Mouse (Mus musculus): ENCODE results near the gene Ints1.

GRCm38 (mm10) chr5:139803601-139804102, 28.2 kb upstream of the Ints1 start:
- TF ChIP-seq CTCF (IDR thresholded peaks at IDR 0.05; ENCODE audit: low read depth, low read length) (peak; percentile 74), TAL1 (conservative IDR thresholded peaks at IDR 0.05; ENCODE audit: low read depth, low read length) (no peak), GATA1 (IDR thresholded peaks at IDR 0.05; ENCODE audit: borderline replicate concordance, low read length) (no peak)
